Mouse (Mus musculus): Measurements from ENCODE around the gene Elf2. TPM values are rescaled to one million over a fixed set of nuclear protein-coding genes. Genes with fewer than 3 reads are reported as not detected.

Elf2 gene
- polyA plus RNA-seq, 1 experiment from 2014 or later, result 47.1 TPM

DNA sequence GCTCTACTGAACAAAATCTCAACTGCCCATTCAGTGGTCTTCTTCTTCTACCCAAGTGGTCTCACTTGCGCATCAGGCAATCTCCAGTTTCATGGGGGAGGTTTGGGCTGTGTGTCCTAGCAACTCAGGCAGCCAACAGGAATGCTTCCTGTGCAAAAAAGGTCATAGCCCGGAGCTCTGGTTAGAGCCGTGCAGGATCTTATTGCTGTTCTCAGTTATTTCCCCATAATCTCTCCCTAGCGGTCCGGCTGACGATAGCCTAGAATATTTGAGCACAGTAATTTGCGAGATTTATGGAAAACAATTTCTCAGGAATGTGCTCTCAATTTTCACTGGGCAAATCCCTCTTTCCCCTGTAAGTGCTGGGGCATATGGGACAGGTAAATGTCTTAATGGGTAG, 133.9 kb downstream of the Elf2 start:
- Histone ChIP-seq H3K9ac (no peak overlapping the region), H3K4me2 (no peak overlapping the region), H3K36me3 (no peaks in the 10 kb centered on the region), H3K27me3 (no peaks in the 10 kb centered on the region), H3K9me3 (no peaks in the 10 kb centered on the region), H3K4me3 (no peak overlapping the region), H3K27ac (no peak overlapping the region), H3K4me1 (replicated peaks) (no peaks in the 10 kb centered on the region)
- 81% methylated on average over 7 of the region's 7 CpGs for WGBS
- no peak for ATAC-seq (ENCODE audit: low FRiP score)

DNA sequence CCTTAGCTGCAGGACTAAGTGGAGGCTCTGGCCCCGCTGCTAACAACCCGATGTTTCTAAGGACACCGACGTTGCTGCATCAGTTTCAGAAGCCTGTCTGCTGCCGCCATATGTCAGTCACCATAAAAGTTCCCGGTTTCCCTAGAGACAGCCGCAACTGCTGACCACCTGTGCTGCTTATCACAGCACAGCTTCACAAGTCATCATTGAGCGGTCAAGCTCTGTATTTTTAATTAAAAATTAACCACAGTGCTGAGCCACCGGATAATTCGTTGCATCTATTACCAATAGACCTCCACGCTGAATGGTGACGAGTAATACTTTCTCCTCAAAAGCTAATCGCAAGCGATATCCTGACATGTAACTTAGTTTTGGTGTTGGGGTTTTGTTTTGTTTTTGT, 135.6 kb downstream of the Elf2 start:
- H3K27ac ChIP-seq, result no peak overlapping the region
- H3K9ac ChIP-seq, result no peak overlapping the region
- no peaks in the 10 kb centered on the region; the same call in 1 of the 2 replicates for H3K9me3 ChIP-seq
- no peak overlapping the region for H3K4me3 ChIP-seq
- H3K27me3 ChIP-seq, result no peaks in the 10 kb centered on the region
- no peaks in the 10 kb centered on the region for H3K4me1 ChIP-seq (replicated peaks)
- H3K36me3 ChIP-seq, result no peaks in the 10 kb centered on the region
- no peak overlapping the region for H3K4me2 ChIP-seq
- ATAC-seq (ENCODE audit: low FRiP score), result no peak
- WGBS, result 79% methylated on average over 14 of the region's 14 CpGs

DNA sequence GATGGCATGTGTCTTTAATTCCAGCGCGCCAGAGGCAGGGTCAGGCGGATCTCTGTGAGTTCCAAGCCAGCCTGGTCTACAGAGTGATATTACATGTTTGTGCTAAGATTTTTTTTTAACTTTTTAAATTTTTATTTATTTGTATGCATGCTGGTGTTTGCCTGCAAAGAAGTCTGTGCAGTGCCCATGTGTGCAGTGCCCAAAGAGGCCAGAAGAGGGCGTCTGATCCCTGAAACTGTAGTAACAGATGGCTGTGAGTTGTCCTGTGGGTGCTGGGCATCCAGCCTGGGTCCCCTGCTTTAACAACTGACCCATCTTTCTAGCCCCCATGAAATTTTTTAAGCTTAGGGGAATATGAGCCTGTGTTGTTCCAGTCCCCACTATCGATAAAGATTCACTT, 136.0 kb downstream of the Elf2 start:
- Histone ChIP-seq H3K4me2 (no peak overlapping the region), H3K4me3 (no peak overlapping the region), H3K4me1 (replicated peaks) (no peaks in the 10 kb centered on the region), H3K27ac (no peak overlapping the region), H3K27me3 (no peaks in the 10 kb centered on the region), H3K36me3 (no peaks in the 10 kb centered on the region), H3K9ac (no peak overlapping the region), H3K9me3 (no peaks in the 10 kb centered on the region; the same call in 1 of the 2 replicates)
- 87% methylated on average over 5 of the region's 5 CpGs for WGBS
- no peak for ATAC-seq (ENCODE audit: low FRiP score)

DNA sequence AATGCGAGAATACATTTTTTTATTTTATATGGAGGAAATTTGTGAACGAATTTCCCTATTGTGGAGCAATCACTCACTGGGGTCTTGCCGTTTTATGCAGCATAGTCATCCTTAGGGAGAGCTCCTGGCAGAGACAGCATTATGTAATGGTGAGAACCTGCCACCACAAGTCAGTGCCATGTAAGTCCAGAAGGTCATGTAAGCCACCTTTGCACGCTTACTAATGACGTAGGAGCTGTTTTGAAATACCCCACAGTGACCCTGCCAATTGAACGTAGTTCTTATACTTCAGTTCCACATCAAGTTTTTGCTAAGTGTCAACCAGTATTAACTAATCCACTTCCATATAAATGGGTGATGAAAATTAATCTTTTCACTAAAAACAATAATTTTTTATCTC, 136.6 kb downstream of the Elf2 start:
- no peak overlapping the region for H3K9ac ChIP-seq
- no peaks in the 10 kb centered on the region; the same call in 1 of the 2 replicates for H3K9me3 ChIP-seq
- WGBS, result 90% methylated on average over 6 of the region's 6 CpGs
- H3K27me3 ChIP-seq, result no peaks in the 10 kb centered on the region
- no peak overlapping the region for H3K4me2 ChIP-seq
- no peak overlapping the region for H3K27ac ChIP-seq
- H3K36me3 ChIP-seq, result no peaks in the 10 kb centered on the region
- no peak for ATAC-seq (ENCODE audit: low FRiP score)
- H3K4me3 ChIP-seq, result no peak overlapping the region
- no peaks in the 10 kb centered on the region for H3K4me1 ChIP-seq (replicated peaks)

Small RNA genes within 50 kb of the gene (microRNA-seq; reads per million reads assigned to microRNA genes)
- gene Gm24282, result not detected

Other genes with a start within 250 kb of the Elf2 start
- 21.5 and 22.0 TPM in 2 replicates for gene Noct, start 116.2 kb downstream of the Elf2 start, polyA plus RNA-seq (2015; fragmentation: Nextera tagmentation; extraction: Ambion mirVana)
- gene Mgarp, start 56.1 kb upstream of the Elf2 start, polyA plus RNA-seq (2015; fragmentation: Nextera tagmentation; extraction: Ambion mirVana), result 1.2 and 3.3 TPM in 2 replicates
- gene Ndufc1, start 68.3 kb upstream of the Elf2 start, polyA plus RNA-seq (2015; fragmentation: Nextera tagmentation; extraction: Ambion mirVana), result 824 and 888 TPM in 2 replicates
- 54.0 and 55.2 TPM in 2 replicates for gene Naa15, start 74.5 kb upstream of the Elf2 start, polyA plus RNA-seq (2015; fragmentation: Nextera tagmentation; extraction: Ambion mirVana)
- gene Rab33b, start 143.3 kb upstream of the Elf2 start, polyA plus RNA-seq (2015; fragmentation: Nextera tagmentation; extraction: Ambion mirVana), result 23.9 TPM in 2 replicates
- 2.8 and 3.9 TPM in 2 replicates for gene Setd7, start 220.2 kb upstream of the Elf2 start, polyA plus RNA-seq (2015; fragmentation: Nextera tagmentation; extraction: Ambion mirVana)

All from hindbrain, embryonic 13.5 days (tissue).